Mouse (Mus musculus) spleen, postnatal 10 days (tissue): ENCODE data around the gene Pigs.

Source experiments
- DNase-seq, 2 experiments: peaks; one replicate each; pipeline ENCODE4 v3.0.0; 2021 to 2022; ENCODE audit warnings: low spot score in 2 of 2

Gene Pigs

GRCm38 (mm10) chr11:78337040-78337439 is 8.8 kb downstream of the Pigs start:
- no peak for DNase-seq

GRCm38 (mm10) chr11:78341702-78342101 is 13.5 kb downstream of the Pigs start:
- DNase-seq: no peak

GRCm38 (mm10) chr11:78343381-78344327 is 15.4 kb downstream of the Pigs start, which contains the start of gene Unc119:
Unc119 (plus strand) TSS chr11:78343482.
- DNase-seq: peak; percentile 74 to 84

GRCm38 (mm10) chr11:78344328-78344889 is 16.2 kb downstream of the Pigs start:
- peak in 1 of 2 experiments; percentile 54 for DNase-seq

GRCm38 (mm10) chr11:78344890-78345715 is 16.9 kb downstream of the Pigs start:
- peak; percentile 38 to 44 for DNase-seq

- DNase-seq: peak; percentile 42 to 65
Observed at GRCm38 (mm10) chr11:78345801-78346200, 17.6 kb downstream of the Pigs start.

DNA sequence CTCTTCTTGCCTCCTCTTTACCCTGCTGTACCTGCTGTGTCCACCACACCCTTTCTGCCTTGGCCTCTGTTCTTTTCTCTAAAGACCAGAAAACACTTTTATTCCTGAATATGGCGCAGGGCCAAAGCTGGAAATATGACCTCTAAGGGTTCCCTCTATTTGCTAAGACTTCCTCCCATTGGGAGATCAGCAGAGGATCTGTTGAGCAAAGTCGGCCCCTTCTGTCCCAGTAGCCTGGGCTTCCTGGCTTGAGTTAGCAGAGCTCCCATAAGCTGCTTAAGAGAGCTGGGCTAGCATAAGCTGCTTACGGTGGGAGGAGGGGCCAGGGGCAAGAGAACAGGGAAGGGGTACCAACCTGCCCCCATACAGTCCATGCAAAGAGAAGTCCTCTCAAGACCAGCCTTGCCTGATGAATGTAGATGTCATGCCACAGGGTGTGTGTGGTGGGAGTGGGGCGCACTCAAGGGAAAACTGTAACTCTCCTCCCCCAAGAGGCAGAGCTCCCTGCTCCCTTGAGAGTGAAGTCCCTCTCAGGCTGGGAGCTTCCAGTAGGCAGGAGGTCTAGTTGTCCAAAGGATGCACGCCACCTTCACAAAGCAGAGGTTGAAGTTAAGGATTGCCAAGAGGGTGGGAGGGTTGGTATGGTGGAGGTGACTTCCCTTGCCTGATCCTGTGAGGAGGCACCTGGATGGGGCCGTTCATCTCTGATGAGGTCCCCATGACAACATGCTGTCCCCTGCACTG is 18.3 kb downstream of the Pigs start:
- peak in 1 of 2 experiments; percentile 27 for DNase-seq

GRCm38 (mm10) chr11:78347070-78347754 is 19.0 kb downstream of the Pigs start:
- DNase-seq: peak; percentile 78 to 88

GRCm38 (mm10) chr11:78347908-78348307 is 19.7 kb downstream of the Pigs start:
- DNase-seq: no peak

- no peak for DNase-seq
Observed at GRCm38 (mm10) chr11:78348474-78348873, 20.3 kb downstream of the Pigs start.

DNA sequence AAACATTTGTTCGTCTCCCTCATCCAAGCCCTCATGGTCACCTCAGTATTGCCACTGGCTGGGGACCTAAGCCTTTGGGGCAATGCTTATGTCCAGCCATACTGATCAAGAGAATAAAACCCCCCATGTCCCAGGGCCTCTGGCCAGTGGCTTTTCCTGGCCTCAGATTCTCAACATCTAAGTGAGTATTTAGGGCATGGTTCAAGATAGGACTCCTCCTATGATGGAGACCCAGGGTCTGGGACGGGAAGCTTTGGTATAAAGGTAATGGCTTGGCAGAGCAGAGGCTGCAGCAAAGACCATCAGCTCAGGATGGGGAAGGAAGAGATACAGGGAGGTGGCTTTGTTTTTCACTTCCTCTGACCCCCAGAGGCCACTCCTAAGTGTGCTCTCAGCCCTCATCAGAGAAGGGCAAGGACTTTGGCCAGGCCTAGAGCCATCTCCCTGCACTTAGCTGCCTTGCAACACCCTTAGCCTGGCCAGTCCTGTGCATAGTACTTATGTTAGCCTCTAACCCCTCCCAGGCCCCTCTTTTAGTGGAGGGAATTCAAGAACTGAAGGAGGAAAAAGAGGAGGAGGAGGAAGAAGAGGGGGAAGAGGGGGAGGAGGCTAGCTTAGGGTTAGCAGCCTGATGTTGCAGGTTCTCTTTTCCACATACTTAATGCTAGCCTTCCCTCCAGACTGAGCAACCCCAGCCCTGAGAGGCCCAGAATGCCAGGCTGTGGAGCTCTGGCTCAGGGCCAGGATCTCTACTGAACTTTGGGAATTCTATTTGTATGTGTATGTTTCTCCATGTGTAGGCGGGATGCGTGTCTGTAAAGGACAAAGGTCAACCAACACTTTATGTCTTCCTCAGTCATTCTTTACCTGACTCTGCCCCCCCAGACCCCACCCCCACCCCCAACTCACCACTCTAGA is 21.5 kb downstream of the Pigs start:
- peak in 1 of 2 experiments; percentile 18 for DNase-seq

DNA sequence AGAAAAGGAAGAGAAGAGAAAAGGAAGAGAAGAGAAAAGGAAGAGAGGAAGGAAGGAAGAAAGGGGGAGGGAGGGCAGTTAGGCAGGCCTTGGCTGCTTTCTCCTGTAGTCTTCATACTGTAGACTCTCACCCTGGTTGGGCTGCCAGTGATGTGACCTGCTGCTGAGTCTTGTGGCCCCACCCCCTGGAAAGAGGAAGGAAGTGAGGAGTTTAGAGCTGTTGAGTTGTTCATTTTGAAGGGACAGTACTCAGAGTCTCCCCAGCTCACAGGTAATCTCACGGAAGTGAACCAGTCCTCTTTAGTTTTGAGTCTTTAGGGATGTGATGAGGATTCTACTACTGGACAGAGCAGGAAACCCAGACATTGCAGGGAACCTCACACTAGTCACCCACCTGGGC is 24.9 kb downstream of the Pigs start:
- DNase-seq: peak in 1 of 2 experiments; percentile 71

DNA sequence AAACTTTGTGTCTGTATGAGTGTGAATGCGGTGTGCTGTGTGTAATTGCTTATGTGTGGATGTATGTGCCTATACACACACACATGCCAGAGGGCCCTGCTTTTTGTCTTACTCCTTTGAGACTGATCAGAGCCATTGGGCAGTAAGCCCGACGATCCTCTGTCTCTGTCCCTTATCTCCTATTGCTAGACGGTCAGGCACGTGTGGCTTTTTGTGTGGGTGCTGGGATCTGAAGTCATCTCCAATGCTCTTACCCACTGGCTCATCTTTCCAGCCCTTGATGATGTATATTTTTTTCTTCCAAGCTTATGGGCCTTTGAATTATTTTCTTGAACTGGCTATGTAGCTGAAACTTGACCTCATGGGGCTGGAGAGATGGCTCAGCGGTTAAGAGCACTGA is 26.7 kb downstream of the Pigs start:
- no peak for DNase-seq

- DNase-seq: peak; percentile 54 to 88
Observed at GRCm38 (mm10) chr11:78355471-78356238, 27.4 kb downstream of the Pigs start.

GRCm38 (mm10) chr11:78358330-78359007 is 30.3 kb downstream of the Pigs start:
- DNase-seq: peak; percentile 31 to 71

DNA sequence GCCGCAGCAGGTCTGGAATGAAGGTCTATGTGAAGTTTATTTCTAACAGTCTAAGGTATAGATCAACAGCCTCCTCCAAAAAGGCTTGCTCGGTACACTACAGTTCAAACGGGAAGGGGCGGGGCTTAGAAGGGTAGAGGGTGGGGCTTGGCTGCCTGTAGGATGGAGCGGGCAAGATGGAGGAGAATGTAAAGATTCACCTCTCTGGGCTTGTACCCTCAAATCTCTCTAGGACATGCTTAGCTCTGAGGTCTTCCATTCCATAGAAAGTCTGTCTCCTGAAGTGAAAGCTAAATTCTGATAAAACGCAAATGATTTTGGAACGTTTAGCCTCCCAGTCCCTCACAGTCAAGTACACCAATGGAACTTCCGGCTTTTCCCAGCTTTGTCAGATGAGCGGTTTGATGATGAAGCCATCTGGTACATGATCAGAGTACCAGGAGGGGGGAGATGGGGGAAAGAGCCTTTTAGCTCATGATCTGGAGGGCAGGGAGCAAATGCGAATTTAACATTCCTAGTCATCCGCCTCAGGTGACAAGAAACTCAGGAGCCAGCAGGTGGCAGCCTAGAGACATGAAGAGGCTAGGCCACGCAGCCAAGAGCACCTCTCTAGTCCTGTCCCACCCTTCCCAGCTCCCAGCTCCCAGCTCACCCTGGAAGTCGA is 32.0 kb downstream of the Pigs start:
- peak; percentile 73 to 88 for DNase-seq

DNA sequence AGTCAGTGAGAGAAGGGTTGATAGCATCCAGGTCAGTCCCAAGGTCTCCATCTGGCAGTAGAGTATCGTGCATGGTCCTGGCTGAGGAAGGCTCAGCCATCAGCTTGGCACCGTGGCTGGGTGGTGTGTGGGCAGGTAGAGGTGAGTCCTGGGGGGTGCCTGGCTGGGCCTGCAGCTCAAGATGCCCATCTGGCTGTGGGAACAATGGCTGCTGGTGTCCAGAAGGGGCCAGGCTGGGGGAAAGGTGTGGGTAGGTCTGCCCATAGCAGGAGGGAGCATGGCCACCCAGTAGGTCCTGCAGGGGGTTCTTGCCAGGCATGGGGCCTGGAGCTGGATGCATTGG is 32.5 kb downstream of the Pigs start:
- no peak for DNase-seq
